Mouse (Mus musculus) embryonic facial prominence, embryonic 12.5 days (tissue): ENCODE data around the gene Dusp23. TPM values are rescaled to one million over a fixed set of nuclear protein-coding genes. Genes with fewer than 3 reads are reported as not detected.
A peak's percentile ranks its signal among the peaks of the same experiment; 100 is the strongest.

Source experiments
- ATAC-seq: fragments of 200-750 bp; cut with Nextera tagmentation; 2 replicates; pipeline ENCODE4 v1.8.0; 2017; ENCODE audit not compliant: insufficient number of reproducible peaks, insufficient read depth, low FRiP score, low TSS enrichment
- H3K27ac ChIP-seq: fragments of 300-500 bp; sonication (generic); 2 replicates; pipeline ENCODE4 v1.5.1; 2016; ENCODE audit warnings: mild to moderate bottlenecking
- H3K27me3 ChIP-seq: fragments of 300-500 bp; sonication (generic); 2 replicates; pipeline ENCODE4 v1.6.1; 2016; ENCODE audit warnings: mild to moderate bottlenecking, moderate library complexity
- H3K36me3 ChIP-seq: fragments of 300-500 bp; sonication (generic); 2 replicates; pipeline ENCODE4 v1.6.1; 2016; ENCODE audit warnings: mild to moderate bottlenecking
- H3K4me1 ChIP-seq: fragments of 300-500 bp; sonication (generic); 2 replicates; pipeline ENCODE4 v1.6.1; 2016
- H3K4me2 ChIP-seq: fragments of 300-500 bp; sonication (generic); replicated peaks from 2 replicates; pipeline ENCODE4 v1.6.1; 2016; ENCODE audit warnings: mild to moderate bottlenecking, moderate library complexity
- H3K4me3 ChIP-seq: fragments of 300-500 bp; sonication (generic); 2 replicates; pipeline ENCODE4 v1.5.1; 2016; ENCODE audit warnings: mild to moderate bottlenecking
- H3K9ac ChIP-seq: fragments of 300-500 bp; sonication (generic); 2 replicates; pipeline ENCODE4 v1.6.1; 2016; ENCODE audit warnings: mild to moderate bottlenecking, moderate library complexity
- H3K9me3 ChIP-seq: fragments of 300-500 bp; sonication (generic); 2 replicates; pipeline ENCODE4 v1.6.1; 2016; ENCODE audit warnings: mild to moderate bottlenecking, moderate library complexity
- WGBS: fragments of 180-500 bp; shearing (Covaris S2); methylation state at CpG from one replicate; pipeline ENCODE4 v1.1.7; 2016; 5-methylcytosine and 5-hydroxymethylcytosine counted together
- polyA plus RNA-seq: library from polyadenylated mRNA; unstranded; fragments of >200 nt; fragmentation: Nextera tagmentation; extraction: Ambion mirVana; gene quantifications from 2 replicates; pipeline ENCODE4 v1.2.1, GENCODE M21; 2016

Dusp23 gene
- polyA plus RNA-seq, 1 experiment from 2014 or later, result 9.4 TPM

DNA sequence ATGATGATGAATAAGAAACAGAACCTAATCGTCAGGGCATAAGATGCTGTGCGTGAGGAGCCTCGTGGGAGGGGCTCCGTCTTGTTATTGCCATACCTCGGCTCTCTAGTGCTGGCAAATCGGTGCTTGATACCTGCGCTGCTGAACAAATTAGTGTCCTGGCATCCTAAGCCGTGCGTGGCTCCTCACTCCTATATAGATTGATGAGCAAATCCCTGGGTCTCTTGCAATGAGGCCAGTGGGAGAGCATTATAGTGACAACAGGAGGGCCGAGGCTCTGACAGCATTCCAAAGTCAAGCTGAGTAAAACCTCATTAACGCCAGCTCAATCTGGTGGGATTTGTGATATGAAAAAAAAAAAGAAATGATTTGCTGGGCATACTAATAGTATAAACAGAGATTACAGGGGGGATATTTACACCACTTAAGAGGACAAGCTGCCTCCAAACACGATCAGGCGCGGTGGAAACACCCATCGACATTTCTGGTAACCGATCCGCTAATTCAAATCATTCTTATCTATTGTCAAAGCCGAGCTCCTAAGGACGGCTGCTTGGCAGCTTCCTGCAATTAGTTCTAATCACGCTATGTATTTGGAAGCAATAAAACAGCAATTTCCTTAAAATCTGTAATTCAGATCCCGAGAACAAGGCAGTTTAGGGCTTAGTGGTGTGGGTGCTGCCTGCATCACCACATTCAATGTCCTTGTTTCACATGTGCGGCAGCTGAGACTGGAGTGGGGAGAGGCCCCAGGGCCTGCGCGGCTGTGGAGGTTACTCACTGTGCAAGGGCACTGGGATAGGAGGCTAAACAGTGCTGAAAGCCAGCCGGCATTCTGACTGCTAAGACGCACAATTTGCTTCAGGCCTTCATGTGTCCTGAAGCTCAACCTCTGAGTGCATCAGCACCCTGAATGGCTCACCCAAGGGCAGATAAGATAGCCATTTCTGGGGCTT is 46.9 kb downstream of the Dusp23 start:
- no peaks in the 10 kb centered on the region; the same call in 1 of the 2 replicates for H3K4me1 ChIP-seq
- H3K27ac ChIP-seq, result no peak overlapping the region
- peak; percentile 69; the same call in 1 of the 2 replicates for ATAC-seq
- H3K9ac ChIP-seq, result no peak overlapping the region
- H3K27me3 ChIP-seq, result peaks cover 35% of the 10 kb centered on the region
- H3K4me2 ChIP-seq, result no peak overlapping the region
- H3K36me3 ChIP-seq, result no peaks in the 10 kb centered on the region
- H3K4me3 ChIP-seq, result no peak overlapping the region
- no peaks in the 10 kb centered on the region for H3K9me3 ChIP-seq
- WGBS, result 24% methylated on average over 26 of the region's 26 CpGs

DNA sequence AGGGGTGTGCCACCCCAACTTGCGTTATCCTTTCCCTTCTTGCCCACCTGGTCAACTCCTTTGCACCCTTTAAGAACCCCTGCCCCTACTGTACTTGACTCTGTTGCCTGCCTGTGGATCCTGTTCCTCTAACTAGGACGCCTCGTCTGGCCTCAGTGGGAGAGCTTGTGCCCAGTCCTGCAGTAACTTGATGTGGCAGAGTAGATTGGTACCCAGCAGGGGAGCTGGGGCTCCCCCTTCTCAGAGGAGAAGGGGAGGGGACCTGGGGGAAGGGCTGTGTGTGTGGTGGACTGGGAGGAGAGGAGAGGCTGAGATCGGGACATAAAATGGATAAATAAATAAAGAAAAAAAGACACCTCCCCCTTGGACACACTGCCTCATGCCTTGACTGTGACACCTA is 47.7 kb downstream of the Dusp23 start:
- Histone ChIP-seq H3K27ac (no peak overlapping the region), H3K4me3 (no peak overlapping the region), H3K27me3 (peaks cover 35% of the 10 kb centered on the region), H3K36me3 (no peaks in the 10 kb centered on the region), H3K4me2 (no peak overlapping the region), H3K9ac (no peak overlapping the region), H3K4me1 (no peaks in the 10 kb centered on the region; the same call in 1 of the 2 replicates), H3K9me3 (no peaks in the 10 kb centered on the region)
- no peak; the same call in 1 of the 2 replicates for ATAC-seq
- 51% methylated on average over 4 of the region's 4 CpGs for WGBS

DNA sequence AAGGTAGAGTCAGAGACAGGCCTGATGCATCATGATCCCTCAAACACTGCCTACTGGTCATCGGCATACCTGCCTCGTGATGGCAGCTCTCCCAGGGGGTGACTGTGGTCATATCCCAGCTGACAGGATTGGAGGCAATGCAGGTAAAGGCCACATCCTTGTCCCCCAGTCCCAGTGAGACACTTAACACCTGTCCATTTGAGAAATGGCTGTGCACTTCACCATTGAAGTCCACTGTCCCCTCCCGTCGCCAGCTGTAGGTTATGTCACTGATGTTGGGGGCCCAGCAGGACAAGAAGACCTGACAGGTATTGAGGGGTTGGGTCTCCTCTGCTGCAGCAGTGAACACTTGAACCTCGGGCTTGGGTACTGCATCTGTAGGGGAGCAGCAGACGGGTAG is 48.5 kb downstream of the Dusp23 start:
- WGBS, result 84% methylated on average over 6 of the region's 6 CpGs
- Histone ChIP-seq H3K27ac (no peak overlapping the region), H3K4me2 (no peak overlapping the region), H3K9ac (no peak overlapping the region), H3K27me3 (peaks cover 35% of the 10 kb centered on the region), H3K9me3 (no peaks in the 10 kb centered on the region), H3K4me3 (no peak overlapping the region), H3K4me1 (no peaks in the 10 kb centered on the region; the same call in 1 of the 2 replicates), H3K36me3 (no peaks in the 10 kb centered on the region)
- ATAC-seq, result no peak

DNA sequence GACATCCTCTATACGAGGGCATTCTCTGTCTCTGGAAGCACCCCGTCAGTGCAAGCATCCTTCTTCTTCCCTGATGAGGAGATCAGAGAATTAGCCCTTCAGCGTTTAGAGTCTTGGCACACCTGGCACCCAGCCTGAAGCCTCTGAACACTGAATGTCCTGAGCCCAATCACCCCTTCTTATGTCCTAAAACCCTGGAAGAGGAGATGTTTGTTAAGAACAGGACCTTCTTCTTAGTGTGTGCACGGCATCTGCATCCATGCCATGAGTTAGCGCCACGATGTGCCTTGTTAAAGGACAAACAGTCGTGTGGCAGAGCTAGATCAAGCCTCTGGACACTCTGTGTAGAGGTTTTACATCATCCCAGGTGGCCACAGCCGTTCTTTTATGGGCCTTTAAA is 50.3 kb downstream of the Dusp23 start:
- 86% methylated on average over 8 of the region's 8 CpGs for WGBS
- H3K4me2 ChIP-seq, result no peak overlapping the region
- no peaks in the 10 kb centered on the region for H3K9me3 ChIP-seq
- no peak overlapping the region for H3K9ac ChIP-seq
- no peak overlapping the region for H3K27ac ChIP-seq
- H3K27me3 ChIP-seq, result peaks cover 32% of the 10 kb centered on the region
- H3K4me3 ChIP-seq, result no peak overlapping the region
- ATAC-seq, result no peak
- no peaks in the 10 kb centered on the region; the same call in 1 of the 2 replicates for H3K4me1 ChIP-seq
- H3K36me3 ChIP-seq, result no peaks in the 10 kb centered on the region

Other genes with a start within 250 kb of the Dusp23 start
- gene Slamf9, start 157.6 kb downstream of the Dusp23 start, polyA plus RNA-seq, result 0.41 and 0.51 TPM in 2 replicates
- 79.5 and 84.3 TPM in 2 replicates for gene Igsf9, start 151.2 kb downstream of the Dusp23 start, polyA plus RNA-seq
- gene Tagln2, start 132.9 kb downstream of the Dusp23 start, polyA plus RNA-seq, result 80.2 and 80.4 TPM in 2 replicates
- 0.95 and 1.1 TPM in 2 replicates for gene Cfap45, start 112.2 kb downstream of the Dusp23 start, polyA plus RNA-seq
- 0.24 TPM in 1 of 2 replicates, not detected in the other for gene Vsig8, start 77.0 kb downstream of the Dusp23 start, polyA plus RNA-seq
- gene Slamf8, start 42.4 kb downstream of the Dusp23 start, polyA plus RNA-seq, result not detected in 2 replicates
- gene Fcrl6, start 30.4 kb downstream of the Dusp23 start, polyA plus RNA-seq, result 0.35 and 0.76 TPM in 2 replicates
- gene Crp, start 65.1 kb upstream of the Dusp23 start, polyA plus RNA-seq, result not detected in 2 replicates